Mouse (Mus musculus) lung, postnatal 0 days (tissue): ENCODE measurements at regions not wholly inside any gene's neighbourhood (a gene's known extent, or its start where the extent isn't known, plus 50 kb on each side); places are given as distances from the start of the nearest gene placed in this dataset.

Experiments used
- ATAC-seq: fragments of 200-750 bp; cut with Nextera tagmentation; 2 replicates; pipeline ENCODE4 v1.8.0; 2017; ENCODE audit warnings: moderate library complexity
- DNase-seq: peaks from one replicate; pipeline ENCODE4 v3.0.0-alpha.2; 2016; ENCODE audit warnings: low spot score
- H3K27ac ChIP-seq: fragments of 300-500 bp; sonication (generic); 2 replicates; pipeline ENCODE4 v1.5.1; 2014; ENCODE audit warnings: antibody characterized with exemption, mild to moderate bottlenecking, low read length, mixed read lengths
- H3K27me3 ChIP-seq: fragments of 300-500 bp; sonication (generic); replicated peaks from 2 replicates; pipeline ENCODE4 v1.6.1; 2014; ENCODE audit warnings: low read length, mixed read lengths; ENCODE audit not compliant: insufficient read depth
- H3K36me3 ChIP-seq: fragments of 300-500 bp; sonication (generic); 2 replicates; pipeline ENCODE4 v1.6.1; 2014; ENCODE audit warnings: low read length, mixed read lengths; ENCODE audit not compliant: insufficient read depth
- H3K4me1 ChIP-seq: fragments of 300-500 bp; sonication (generic); 2 replicates; pipeline ENCODE4 v1.6.1; 2014; ENCODE audit warnings: antibody characterized with exemption, low read depth, low read length, mixed read lengths; ENCODE audit not compliant: insufficient read depth
- H3K4me2 ChIP-seq: fragments of 300-500 bp; sonication (generic); replicated peaks from 2 replicates; pipeline ENCODE4 v1.6.1; 2014; ENCODE audit warnings: low read depth, mild to moderate bottlenecking, low read length, moderate library complexity, mixed read lengths
- H3K4me3 ChIP-seq: fragments of 300-500 bp; sonication (generic); 2 replicates; pipeline ENCODE4 v1.5.1; 2014; ENCODE audit warnings: low read depth, low read length
- H3K9ac ChIP-seq: fragments of 300-500 bp; sonication (generic); replicated peaks from 2 replicates; pipeline ENCODE4 v1.6.1; 2014; ENCODE audit warnings: low read depth, mild to moderate bottlenecking
- H3K9me3 ChIP-seq: fragments of 300-500 bp; sonication (generic); 2 replicates; pipeline ENCODE4 v1.6.1; 2016; ENCODE audit warnings: low read length, mixed read lengths
- CTCF ChIP-seq: IDR thresholded peaks from 2 replicates; pipeline ENCODE4 v1.5.1; 2016; ENCODE audit warnings: antibody characterized with exemption, mild to moderate bottlenecking
- EP300 ChIP-seq: IDR thresholded peaks from 2 replicates; pipeline ENCODE4 v1.6.1; 2016; ENCODE audit warnings: antibody characterized with exemption, mild to moderate bottlenecking, control low read depth
- WGBS: fragments of 180-500 bp; shearing (Covaris S2); extraction: QIAGEN DNeasy Blood & Tissue Kit; methylation state at CpG from one replicate; pipeline ENCODE4 v1.1.7; 2014; 5-methylcytosine and 5-hydroxymethylcytosine counted together

GRCm38 (mm10) chr13:5713195-5713863 is 148.0 kb upstream of the Klf6 start:
- no peak overlapping the region for H3K9ac ChIP-seq
- no peaks in the 10 kb centered on the region for H3K36me3 ChIP-seq
- no peaks in the 10 kb centered on the region for H3K27me3 ChIP-seq
- peaks cover 6% of the 10 kb centered on the region; the same call in 1 of the 2 replicates for H3K4me1 ChIP-seq
- no peak overlapping the region for H3K4me3 ChIP-seq
- DNase-seq, result peak; percentile 72
- no peak overlapping the region for H3K4me2 ChIP-seq
- H3K27ac ChIP-seq, result peak overlapping the region; percentile 88
- peak; percentile 18 for ATAC-seq
- 21% methylated on average over 6 of the region's 6 CpGs for WGBS
- TF ChIP-seq EP300 (peak; percentile 84), CTCF (no peak)
- H3K9me3 ChIP-seq, result no peaks in the 10 kb centered on the region

DNA sequence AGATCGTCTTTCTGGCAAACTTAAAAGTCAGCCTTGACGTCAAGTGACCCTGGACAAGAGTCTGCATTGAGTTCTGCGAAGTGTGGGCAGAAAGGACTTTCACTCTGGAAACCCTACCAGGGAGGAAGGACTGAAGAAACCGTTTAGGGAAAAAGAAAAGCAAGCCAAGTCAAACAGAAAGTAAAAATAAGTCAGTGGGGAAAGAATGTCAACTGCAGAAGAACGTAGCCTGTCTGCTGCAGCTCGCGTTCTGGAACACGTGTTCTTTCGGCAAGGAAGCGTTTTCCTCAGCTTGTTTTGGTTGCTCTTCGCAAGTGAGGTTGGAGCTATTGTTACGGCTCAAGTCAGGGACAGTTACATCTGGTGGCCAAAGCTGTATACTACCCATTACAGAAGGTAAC is 147.1 kb upstream of the Klf6 start:
- Histone ChIP-seq H3K4me1 (peaks cover 6% of the 10 kb centered on the region; the same call in 1 of the 2 replicates), H3K36me3 (no peaks in the 10 kb centered on the region), H3K27ac (peak overlapping the region; percentile 88), H3K4me2 (peak overlapping the region; percentile 48), H3K9ac (peak overlapping the region; percentile 36), H3K9me3 (no peaks in the 10 kb centered on the region), H3K27me3 (no peaks in the 10 kb centered on the region), H3K4me3 (peak overlapping the region; percentile 35)
- 17% methylated on average over 12 of the region's 12 CpGs for WGBS
- DNase-seq (peak; percentile 94), ATAC-seq (peak; percentile 79)
- TF ChIP-seq EP300 (peak; percentile 31; the same call in 1 of the 2 replicates), CTCF (peak; percentile 34)

DNA sequence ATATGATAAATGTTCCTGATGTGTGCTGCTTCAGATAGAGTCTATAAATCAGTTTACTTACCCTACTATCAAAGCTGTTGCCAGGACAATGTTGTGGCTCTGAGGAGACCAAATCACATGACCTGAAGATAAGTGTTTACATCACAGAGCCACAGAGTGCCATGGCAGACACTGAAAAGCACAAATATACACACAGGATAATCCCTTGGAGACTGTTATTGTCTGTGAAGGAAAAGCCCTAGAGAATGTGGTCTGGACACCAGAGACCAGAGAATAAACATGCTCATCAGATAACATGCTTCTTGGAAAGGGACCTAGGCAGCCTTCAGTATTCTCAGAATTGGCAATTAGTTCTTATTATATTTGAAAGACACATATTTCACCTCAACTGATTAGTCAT is 146.5 kb upstream of the Klf6 start:
- peak; percentile 61 for ATAC-seq

DNA sequence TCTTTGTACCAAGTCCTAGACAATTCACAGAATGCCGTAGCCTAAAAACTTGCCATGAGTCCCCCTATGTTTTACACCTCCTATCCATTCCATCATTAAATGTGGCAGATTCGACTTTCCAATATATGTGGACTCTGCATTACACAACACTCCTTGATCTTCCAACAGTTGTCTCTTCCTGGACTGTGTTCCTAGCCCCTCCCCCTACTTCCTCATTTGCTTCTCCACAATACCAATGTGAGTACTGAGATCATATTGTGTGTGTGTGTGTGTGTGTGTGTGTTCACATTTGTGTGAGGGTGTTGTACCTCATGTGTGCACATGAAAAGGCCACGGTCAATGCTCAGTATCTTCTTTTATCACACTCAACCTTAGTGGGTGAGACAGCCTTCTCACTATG is 144.5 kb upstream of the Klf6 start:
- Histone ChIP-seq H3K4me2 (no peak overlapping the region), H3K27ac (no peak overlapping the region), H3K36me3 (no peaks in the 10 kb centered on the region), H3K4me3 (no peak overlapping the region), H3K27me3 (no peaks in the 10 kb centered on the region), H3K4me1 (peaks cover 6% of the 10 kb centered on the region; the same call in 1 of the 2 replicates), H3K9ac (no peak overlapping the region), H3K9me3 (no peaks in the 10 kb centered on the region)
- DNase-seq (no peak), ATAC-seq (no peak)
- TF ChIP-seq EP300, result no peak
- WGBS, result 88% methylated on average over 3 of the region's 3 CpGs

More for the DNA sequence above, 146.5 kb upstream of the Klf6 start:
- Histone ChIP-seq H3K4me3 (peak overlapping the region; percentile 35), H3K27ac (peak overlapping the region; percentile 88), H3K4me2 (peak overlapping the region; percentile 48), H3K36me3 (no peaks in the 10 kb centered on the region), H3K9ac (no peak overlapping the region), H3K4me1 (peaks cover 6% of the 10 kb centered on the region; the same call in 1 of the 2 replicates), H3K27me3 (no peaks in the 10 kb centered on the region), H3K9me3 (no peaks in the 10 kb centered on the region)
- TF ChIP-seq EP300, result peak; percentile 91
- TF ChIP-seq CTCF, result no peak
- DNase-seq, result peak; percentile 57

GRCm38 (mm10) chr13:5723319-5723718 is 138.0 kb upstream of the Klf6 start:
- no peak for DNase-seq

DNA sequence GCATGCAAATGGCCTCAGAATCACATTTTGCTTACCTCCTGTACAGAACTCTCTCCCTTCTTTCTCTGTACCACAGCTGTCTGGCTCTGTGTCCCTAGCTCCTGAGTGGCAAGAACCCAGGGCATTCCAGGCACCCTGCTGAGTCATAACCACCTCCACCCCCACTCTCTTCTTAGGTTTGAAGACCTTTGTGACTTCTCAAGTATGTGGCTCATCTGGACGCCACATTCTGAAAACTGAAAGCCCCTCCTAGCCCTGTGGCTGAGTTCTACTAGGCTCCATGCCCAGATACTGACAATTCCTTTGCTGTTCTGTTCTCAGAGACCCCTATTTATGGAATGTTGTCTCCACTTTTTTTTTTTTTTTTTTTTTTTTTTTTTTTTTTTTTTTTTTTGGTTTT is 136.9 kb upstream of the Klf6 start:
- Histone ChIP-seq H3K36me3 (no peaks in the 10 kb centered on the region), H3K27ac (no peak overlapping the region), H3K4me1 (no peaks in the 10 kb centered on the region), H3K27me3 (no peaks in the 10 kb centered on the region), H3K9ac (no peak overlapping the region), H3K9me3 (no peaks in the 10 kb centered on the region), H3K4me3 (no peak overlapping the region), H3K4me2 (no peak overlapping the region)
- TF ChIP-seq CTCF, result no peak
- TF ChIP-seq EP300, result no peak
- WGBS, result 69% methylated on average over 1 of the region's 1 CpGs
- no peak for DNase-seq
- peak; percentile 43; the same call in 1 of the 2 replicates for ATAC-seq

More at GRCm38 (mm10) chr13:5723319-5723718, 138.0 kb upstream of the Klf6 start:
- 92% methylated on average over 2 of the region's 2 CpGs for WGBS
- Histone ChIP-seq H3K27me3 (no peaks in the 10 kb centered on the region), H3K36me3 (no peaks in the 10 kb centered on the region), H3K9ac (no peak overlapping the region), H3K27ac (no peak overlapping the region), H3K4me2 (no peak overlapping the region), H3K4me3 (no peak overlapping the region), H3K9me3 (no peaks in the 10 kb centered on the region), H3K4me1 (no peaks in the 10 kb centered on the region)
- no peak for ATAC-seq
- TF ChIP-seq EP300, result no peak
